Mouse (Mus musculus): Measurements from ENCODE around the gene Fmnl1.
"Not testable (repeated sequence)": the region's sequence is repeated elsewhere in the genome, so short reads cannot be mapped to it uniquely, and the experiment has no call there.

Fmnl1 gene

GRCm38 (mm10) chr11:103184891-103185290 lies 14.0 kb downstream of the Fmnl1 start:
- DNase-seq (ENCODE audit: low spot score) = no peak

DNA sequence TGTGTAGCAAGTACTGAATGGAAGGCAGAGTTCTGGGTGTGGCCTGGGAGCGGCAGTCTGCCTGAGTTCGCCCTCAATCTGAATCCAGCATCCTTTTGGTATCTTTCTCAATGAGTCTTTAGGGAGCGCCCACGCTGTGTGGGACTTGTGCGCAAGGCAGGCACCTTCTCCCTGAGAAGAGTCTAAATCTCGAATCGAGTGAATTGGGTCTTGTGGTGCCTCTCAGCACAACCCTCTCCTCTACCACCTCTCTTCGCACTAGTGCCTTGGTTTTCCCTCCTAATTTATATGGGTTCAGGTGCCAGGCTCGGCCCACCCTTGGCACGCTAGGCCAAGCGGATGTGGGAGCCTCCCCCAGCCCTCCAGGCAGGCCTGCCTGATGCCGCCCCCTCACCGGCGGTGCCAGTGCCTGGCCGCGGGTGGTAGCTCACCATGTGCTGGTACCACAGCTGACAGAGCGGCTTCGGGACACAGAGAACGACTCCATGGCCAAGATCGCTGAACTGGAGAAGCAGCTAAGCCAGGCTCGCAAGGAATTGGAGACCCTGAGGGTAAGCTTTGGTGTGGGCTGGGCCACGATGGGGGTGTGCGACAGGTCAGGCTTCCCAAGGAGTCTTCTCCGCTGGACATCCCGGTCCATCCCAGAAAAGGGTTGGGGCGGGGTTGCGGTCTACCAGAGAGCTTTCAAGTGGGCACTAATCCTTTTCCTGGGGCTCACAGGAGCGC lies 21.5 kb downstream of the Fmnl1 start:
- DNase-seq (ENCODE audit: low spot score) = peak; percentile 66

DNA sequence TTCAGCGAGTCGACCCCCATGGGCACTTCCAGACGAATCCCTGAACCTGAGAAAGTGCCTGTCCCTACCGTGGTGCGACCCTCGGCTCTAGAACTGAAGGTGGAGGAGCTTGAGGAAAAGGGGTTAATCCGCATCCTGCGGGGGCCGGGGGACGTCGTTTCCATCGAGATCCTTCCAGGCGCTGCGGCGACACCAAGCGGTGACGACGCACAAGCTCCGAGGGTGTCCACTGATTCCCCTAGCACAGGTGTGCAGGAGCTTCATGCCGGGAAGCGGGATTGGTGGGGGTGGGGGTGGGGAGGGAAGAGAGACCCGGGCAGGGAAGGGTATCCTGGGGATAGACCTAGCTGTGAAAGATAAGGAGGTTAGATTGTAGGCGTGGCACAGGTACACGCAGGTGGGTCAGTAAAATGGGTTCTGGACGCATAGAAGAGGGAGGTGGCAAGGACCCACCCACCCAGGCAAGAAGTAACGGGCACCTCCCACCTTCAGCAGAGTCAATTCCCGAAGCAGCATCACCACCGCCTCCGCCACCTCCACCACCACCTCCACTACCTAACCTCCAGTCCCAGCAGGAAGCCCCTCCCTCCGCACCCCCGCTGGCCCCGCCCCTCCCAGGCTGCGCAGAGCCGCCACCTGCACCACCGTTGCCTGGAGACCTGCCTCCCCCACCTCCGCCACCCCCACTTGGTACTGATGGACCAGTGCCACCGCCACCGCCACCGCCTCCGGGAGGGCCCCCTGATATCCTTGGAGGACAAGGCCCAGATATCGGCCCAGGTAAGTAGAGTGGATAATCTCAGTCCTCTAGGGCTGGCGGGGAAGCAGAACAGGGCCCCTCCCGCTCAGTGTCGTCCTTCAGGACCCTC lies 22.3 kb downstream of the Fmnl1 start:
- no peak for DNase-seq (ENCODE audit: low spot score)

DNA sequence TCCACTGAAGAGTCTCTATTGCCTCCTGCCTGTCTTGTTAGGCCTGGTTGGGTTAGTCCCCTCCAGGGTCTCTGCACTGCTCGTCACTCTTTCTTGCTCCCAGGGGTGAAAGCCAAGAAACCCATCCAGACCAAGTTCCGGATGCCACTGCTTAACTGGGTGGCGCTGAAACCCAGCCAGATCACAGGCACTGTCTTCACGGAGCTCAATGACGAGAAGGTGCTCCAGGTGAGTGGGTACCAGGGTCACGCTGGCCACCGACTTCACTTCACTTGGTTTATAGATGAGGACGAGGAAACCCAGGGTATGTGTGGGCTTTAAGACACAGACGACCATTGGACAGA lies 22.9 kb downstream of the Fmnl1 start:
- DNase-seq (ENCODE audit: low spot score) = no peak

DNA sequence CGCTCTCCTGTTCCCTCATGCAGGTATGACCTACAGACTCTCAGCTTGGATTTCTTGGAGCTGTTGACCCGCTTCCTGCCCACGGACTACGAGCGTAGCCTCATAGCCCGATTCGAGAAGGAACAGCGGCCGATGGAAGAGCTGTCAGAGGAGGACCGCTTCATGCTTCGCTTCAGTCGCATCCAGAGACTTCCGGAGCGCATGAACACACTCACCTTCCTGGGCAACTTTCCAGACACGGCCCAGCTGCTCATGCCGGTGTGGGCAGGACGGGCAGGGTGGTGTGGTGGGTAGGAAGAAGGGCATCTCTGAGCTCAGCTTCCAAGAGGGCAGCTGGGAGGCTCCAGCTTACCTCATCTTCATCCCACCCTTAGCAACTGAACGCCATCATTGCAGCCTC lies 24.3 kb downstream of the Fmnl1 start:
- DNase-seq (ENCODE audit: low spot score) = no peak

- no peak for DNase-seq (ENCODE audit: low spot score)
Measured at GRCm38 (mm10) chr11:103195656-103196055, 24.7 kb downstream of the Fmnl1 start.

GRCm38 (mm10) chr11:103197340-103197739 lies 26.4 kb downstream of the Fmnl1 start:
- no peak for DNase-seq (ENCODE audit: low spot score)

DNA sequence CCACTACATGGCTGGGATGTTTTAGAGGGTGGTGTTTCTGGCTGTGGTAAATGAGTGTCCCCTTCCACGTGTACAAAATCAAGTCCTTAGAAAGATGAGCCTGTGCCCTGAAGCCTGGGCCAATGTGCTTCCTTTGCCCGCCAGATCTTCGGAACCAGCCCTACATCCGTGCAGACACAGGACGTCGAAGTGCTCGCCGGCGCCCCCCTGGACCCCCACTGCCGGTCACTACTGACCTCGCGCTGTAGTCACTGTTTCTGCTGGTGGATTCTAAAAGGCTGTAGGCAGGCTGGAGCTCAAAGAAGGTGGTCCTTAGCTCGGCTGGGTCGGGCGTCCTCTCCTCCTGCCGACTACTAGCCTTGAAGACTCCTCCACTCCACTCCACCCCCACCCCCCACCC lies 27.4 kb downstream of the Fmnl1 start:
- DNase-seq (ENCODE audit: low spot score) = no peak

DNA sequence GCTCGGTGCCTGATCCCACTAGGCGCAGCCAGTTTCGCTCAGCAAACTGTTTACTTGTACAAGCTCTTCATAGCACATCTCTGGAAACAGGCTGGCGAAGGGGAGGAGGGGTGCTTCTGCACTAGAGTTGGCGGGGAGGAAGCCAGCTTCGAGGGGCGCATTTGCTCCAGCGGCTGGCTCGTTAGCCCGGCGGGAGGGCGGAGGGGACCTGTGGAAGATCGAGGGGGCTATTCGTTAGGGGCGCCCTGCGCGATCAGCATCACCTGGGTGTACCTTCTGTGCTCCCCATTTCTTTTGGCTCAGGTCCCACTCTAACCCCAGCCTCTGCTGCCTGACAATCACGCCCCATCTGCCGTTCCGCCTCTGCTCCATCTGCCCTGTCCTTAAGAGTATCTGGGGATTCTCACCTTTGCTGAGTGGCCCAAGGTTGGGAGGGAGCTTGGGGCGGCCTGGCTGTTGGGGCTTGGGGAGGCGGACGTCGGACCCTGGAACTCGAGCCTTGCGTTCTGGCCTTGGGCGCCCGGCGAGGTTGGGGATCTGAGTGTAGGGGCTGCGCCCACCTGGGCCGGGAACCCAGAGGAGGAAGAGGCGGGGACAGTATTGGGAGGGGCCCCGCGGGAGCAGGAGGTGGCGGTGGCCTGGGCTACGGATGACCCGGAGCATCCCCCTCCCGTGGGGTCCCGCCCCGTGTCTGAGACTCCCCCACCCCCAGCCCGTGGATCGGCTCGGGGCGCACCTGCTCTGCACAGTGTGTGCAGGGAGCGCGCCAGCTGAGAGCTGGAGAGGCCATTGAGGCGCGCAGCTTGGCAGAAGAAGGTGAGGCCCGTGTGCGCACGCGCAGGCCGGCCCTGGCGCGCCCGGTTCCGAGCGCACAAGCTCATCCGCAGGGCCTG lies 28.2 kb downstream of the Fmnl1 start:
- DNase-seq (ENCODE audit: low spot score) = peak; percentile 68

- peak; percentile 66 for DNase-seq (ENCODE audit: low spot score)
Measured at GRCm38 (mm10) chr11:103201664-103202063, 30.8 kb downstream of the Fmnl1 start.

GRCm38 (mm10) chr11:103202376-103202775 lies 31.5 kb downstream of the Fmnl1 start:
- no peak for DNase-seq (ENCODE audit: low spot score)

- DNase-seq (ENCODE audit: low spot score) = no peak
Measured at GRCm38 (mm10) chr11:103206203-103206602, 35.3 kb downstream of the Fmnl1 start.

DNA sequence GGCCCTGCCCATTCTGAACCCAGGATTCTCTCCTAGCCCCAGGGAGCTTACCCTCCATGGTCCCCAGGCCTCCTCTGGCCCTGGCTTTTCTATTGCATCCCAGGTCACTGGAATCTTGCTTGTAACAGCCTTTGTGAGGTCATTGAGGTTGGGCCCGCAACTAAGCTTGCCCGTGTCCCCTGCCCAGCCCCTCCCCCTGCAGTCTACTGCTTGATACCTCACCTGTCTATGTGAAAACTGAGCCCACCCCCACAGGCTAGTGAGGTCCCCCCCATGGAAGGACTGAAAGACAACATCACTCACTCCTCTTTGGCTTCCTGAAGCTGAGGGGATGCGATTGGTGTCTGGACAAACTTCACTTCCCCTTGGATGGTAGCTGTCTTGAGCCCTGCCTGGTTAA lies 37.6 kb downstream of the Fmnl1 start, which contains the start of gene 1700023F06Rik:
1700023F06Rik (minus strand) TSS at position 101 of the 400 bp plus-strand sequence.
- DNase-seq (ENCODE audit: low spot score) = no peak

DNA sequence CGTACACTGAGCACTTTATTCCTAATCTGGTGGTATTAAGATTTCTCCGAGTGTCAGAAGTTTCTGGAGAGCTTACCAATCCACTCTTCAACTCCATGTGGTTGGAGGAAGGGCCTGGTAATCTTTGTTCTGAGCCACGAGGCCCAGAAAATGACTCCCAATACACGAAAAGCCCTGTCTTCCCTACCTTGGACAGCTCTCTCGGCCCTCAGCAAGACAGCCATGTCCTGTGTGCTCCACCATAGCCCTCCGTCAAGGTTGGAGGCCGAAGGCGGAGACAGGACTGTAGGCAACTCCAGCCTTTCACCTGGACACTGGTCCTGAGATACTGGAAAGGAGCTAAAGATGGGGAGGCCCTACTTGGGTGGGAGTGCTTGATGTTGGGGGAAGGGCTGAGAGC lies 39.4 kb downstream of the Fmnl1 start:
- no peak for DNase-seq (ENCODE audit: low spot score)

DNA sequence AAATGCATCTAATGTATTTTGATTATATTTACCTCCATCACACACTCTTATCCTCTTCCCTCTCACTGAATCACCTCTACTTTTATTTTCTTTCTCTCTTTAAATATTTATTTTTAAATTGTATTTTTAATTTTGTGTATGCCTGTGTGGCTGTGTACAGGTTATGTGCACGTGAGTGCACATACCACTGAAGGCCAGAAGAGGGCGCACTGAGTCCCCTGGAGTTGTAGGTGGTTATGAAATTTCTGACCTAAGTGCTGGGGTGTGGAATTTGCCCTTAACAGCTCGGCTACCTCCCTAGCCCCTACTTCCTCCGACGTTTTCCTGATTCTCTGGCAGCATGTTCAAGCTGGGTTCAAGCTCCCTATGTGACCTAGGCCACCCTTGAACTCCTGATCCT lies 42.8 kb downstream of the Fmnl1 start:
- DNase-seq (ENCODE audit: low spot score) = no peak

DNA sequence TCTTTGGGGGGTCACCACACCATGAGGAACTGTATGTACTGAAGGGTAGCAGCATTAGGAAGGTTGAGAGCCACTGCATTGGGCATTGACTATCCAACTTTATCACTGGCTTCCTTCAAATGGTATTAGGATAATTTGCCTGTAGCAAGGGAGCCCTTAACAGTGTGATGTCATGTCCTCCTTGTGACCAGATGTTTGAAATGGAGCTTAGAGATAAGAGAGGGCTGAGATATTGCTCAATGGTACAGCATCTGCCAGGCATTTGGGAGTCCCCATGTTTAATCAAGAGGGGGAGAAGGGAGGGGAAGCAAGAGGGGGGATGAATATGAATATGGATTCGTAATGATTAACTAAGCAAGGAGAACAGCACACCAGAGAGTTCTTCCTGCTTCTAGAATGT lies 44.4 kb downstream of the Fmnl1 start:
- DNase-seq (ENCODE audit: low spot score) = no peak

DNA sequence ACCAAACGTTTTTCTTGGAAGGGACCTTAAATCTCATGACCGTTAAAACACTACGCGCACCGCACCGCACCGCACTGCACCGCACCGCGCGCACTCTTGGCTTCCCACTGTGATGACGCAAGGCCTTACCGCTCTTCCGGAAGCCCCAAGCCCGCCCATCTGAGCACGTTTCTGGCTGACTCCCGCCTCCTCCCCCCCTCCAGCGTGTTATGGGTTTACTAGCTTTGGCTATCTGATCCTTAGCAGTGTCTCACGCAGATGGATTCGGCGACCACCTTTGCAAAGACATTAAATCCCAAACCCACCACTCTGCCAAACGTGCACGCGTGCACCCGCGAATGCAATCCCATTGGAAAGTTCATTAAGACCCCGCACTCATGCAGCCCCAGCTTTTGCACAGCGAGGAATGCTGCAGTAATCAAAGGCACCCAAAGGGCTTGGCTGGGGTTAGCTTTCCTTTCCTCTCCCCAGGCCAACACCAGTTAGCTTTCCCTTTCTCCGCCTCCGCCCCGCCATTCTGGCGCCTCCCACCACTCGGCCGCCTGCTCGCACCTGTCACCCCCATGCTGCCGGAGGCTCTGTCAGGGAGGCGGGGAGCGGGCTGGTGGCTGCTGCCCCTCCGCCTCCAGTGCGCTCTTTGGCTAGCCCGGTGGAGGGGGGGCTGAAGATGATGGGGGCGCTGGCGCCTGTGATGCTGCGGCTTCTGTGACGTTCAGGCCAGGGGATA lies 47.0 kb downstream of the Fmnl1 start, which contains the start of gene Spata32:
Spata32 (minus strand) TSS at position 643 of the 727 bp plus-strand sequence.
- peak; percentile 62 for DNase-seq (ENCODE audit: low spot score)

DNA sequence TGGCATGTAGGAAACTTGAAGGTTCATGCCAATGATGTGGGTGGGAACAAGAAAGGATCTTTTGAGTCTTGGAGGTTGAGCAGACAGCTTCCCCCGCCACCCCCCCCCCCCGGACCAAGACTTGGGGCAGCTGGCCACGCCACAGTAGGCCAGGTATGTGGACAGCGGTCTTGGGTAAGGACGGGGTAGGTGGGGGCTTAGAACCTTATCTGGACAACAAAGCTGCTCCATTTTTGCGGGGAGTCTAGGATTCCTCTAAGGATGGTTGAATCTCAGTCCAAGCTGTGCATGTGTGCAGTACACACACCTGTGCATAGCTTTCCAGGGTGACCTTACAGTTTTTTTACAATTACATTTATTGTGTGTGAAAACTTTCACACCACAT lies 47.6 kb downstream of the Fmnl1 start:
- DNase-seq (ENCODE audit: low spot score) = no peak

DNA sequence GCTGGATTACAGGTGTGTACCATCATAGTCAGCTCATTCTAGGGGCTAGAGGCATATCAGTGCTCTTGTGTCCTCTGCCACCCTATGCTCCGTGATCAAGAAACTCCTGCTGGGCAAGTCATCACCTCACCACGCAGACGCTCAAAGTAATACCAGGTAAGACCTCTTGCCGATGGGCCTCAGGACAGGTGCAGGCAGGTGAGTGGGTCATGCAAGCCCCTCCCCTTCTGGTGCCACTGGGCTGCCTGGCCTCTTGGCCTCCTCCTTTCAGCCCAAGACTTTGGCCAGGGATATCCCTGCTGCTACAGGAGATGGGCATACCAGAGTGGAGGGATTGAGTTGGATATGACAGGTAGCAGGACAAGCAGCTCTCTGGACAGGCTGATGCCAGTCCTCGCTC lies 48.4 kb downstream of the Fmnl1 start:
- no peak for DNase-seq (ENCODE audit: low spot score)

- DNase-seq (ENCODE audit: low spot score) = no peak
Measured at GRCm38 (mm10) chr11:103219995-103220394, 49.1 kb downstream of the Fmnl1 start.

- no peak for DNase-seq (ENCODE audit: low spot score)
Measured at GRCm38 (mm10) chr11:103221437-103221836, 50.5 kb downstream of the Fmnl1 start.

DNA sequence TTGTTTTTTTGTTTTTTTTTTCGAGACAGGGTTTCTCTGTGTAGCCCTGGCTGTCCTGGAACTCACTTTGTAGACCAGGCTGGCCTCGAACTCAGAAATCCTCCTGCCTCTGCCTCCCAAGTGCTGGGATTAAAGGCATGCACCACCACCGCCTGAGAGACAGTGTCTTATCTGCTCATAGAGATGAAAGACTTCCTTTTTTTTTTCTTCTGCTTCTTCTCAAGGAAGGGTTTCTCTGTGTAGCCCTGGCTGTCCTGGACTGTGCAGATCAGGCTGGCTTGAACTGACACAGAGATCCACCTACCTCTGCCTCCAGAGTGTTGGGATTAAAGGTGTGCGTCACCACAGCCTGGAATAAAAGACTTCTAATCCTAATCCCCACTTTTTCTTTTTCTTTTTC lies 51.8 kb downstream of the Fmnl1 start:
- DNase-seq (ENCODE audit: low spot score) = not testable (repeated sequence)
